Mouse (Mus musculus) cerebral cortex, adult 2 months (tissue): ENCODE measurements around the gene Tmem183a.

Experiments
- WGBS: fragments of 180-500 bp; shearing (Covaris S2); methylation state at CpG from one replicate; pipeline ENCODE4 v1.1.7; 2018; 5-methylcytosine and 5-hydroxymethylcytosine counted together

Tmem183a gene

DNA sequence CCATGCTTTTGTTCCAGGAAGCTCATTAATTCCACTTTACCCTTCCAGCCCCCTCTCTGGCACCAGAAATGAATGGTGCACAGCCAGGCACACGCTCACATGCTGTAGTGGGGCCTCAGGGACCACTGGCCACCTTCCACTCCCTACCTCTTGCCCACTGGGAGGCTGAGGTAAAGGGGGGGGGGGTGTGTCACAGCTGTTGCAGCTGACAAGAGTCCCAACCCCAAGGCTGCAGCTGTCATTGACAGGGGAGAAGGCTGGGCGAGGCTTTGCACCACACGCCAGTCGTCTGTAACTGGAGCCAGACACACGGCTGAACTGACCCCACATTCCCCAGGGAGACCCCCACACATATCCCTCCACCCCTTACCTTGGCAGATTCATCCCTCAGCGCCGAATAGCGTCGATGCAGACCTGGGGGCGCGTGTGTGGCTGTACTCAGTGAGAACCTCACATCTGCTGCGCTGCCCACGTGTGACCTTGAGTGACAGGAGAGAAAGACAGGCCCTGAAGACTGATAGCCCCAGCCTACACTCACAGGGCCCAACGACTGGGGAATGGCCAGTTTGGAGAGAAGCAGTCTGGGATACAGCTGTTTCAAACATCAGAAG, 41.0 kb downstream of the Tmem183a start:
- WGBS = 72% methylated on average over 14 of the region's 14 CpGs

DNA sequence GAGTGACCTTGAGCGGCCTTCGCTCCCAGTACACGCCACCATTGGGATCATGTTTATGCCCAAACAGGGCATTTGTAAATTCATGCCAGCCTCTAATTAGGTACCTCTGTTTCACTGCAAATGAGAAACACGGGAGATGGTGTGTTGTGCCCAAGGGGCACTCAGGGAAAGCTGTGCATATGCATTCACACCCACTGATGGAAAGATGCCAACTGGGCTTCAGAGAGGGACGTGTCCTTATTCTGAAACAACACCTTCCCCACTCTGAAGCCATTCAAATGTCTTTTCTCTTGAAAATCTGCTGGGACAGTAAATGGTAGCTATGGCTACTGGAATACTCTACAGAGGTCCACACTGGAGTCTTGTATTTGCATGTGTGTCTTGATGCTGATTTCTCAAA, 43.5 kb downstream of the Tmem183a start:
- 68% methylated on average over 5 of the region's 5 CpGs for WGBS

- 86% methylated on average over 9 of the region's 9 CpGs for WGBS
Observed at GRCm38 (mm10) chr1:134316361-134316760, 45.4 kb downstream of the Tmem183a start.

DNA sequence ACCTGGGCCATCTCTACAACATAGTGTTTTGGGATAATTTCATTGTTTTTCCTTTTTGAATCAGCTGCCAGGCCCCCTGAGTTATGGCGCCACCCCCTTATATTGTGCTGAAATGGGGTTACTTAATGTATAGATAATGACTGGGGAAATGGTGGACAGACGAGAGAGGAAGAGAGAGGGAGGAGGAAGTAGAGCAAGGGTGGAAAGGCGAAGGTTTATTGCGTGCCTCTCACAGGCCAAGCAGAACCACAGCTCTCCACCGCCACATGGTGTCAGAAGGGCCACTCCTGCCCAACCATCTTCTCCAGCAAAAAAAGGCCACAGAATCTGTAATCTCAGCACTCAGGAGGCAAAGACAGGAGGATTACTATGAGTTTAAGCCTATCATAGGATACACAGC, 46.6 kb downstream of the Tmem183a start:
- 81% methylated on average over 5 of the region's 5 CpGs for WGBS

- WGBS = 81% methylated on average over 7 of the region's 7 CpGs
Observed at GRCm38 (mm10) chr1:134311760-134312159, 50.0 kb downstream of the Tmem183a start.

- WGBS = 95% methylated on average over 3 of the region's 3 CpGs
Observed at GRCm38 (mm10) chr1:134310729-134311128, 51.0 kb downstream of the Tmem183a start.

DNA sequence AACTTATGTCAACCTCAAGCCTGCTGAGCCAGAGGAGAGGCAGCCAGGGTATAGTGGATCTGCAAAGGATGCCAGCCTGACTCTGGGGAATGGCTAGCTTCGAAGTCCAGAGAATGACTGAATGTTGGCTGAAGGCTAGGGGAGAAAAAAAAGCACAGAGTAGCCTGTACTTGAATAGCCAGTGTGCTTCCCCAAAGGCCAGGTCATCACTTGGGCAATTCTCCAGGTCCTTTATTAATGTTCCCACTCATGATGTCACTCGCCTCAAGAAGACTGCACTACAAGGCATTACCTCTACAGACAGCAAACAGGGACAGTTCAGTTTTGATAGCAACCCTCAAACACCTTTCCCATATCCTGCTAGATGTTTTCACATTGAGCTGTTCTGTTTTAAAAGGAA, 51.5 kb downstream of the Tmem183a start:
- WGBS = 72% methylated on average over 2 of the region's 2 CpGs

- 62% methylated on average over 10 of the region's 10 CpGs for WGBS
Observed at GRCm38 (mm10) chr1:134307409-134307808, 54.4 kb downstream of the Tmem183a start.

DNA sequence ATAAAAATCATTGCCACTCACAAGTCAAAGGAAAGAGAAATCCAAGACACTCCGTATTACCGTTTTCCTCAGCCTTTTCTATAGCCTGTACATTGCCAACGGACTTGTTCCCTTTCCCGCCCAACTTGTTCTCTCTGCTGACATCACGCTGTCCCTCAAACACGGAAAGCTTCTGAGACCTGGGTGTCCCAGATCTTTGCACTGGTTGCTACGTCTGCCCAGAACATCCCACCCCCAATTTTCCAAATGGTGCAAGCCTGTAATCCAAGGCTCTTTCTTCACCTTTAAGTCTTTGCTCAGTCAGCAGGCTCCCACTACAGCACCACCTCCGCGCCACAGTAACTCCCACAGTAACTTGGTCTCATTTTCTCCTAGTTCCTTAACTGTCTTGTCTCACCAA, 56.8 kb downstream of the Tmem183a start:
- 73% methylated on average over 9 of the region's 9 CpGs for WGBS

DNA sequence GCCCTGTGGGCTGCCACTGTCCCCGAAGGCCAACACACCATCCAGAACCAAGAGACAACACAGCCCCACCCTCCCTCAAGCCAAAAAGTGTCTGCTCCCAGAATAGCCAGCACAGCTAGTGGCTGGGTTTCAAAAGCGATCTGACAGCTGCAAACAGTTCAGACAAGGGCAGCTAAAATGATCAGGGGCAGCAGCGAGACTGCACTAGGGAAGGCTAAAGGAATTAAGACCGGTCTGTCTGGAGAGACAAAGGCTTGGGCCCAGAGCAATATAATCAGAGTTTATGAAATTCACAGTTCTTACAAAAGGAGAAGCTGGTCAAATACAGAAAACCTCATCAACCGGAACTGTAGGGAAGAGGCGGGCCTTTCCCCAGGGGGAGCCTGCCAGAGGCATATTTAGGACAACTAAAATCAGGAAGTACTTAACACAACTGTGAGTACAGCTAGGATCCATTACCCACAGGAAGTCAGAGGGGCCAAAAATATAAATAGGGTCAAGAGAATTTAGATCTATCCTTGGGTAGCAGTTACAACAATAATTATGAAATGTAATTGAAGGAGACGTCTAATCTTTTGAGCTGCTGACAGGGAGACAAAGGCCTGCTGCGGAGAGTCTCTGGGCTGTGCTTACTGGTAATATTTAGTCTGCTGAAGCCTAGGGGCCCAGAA, 59.1 kb downstream of the Tmem183a start:
- WGBS = 46% methylated on average over 8 of the region's 8 CpGs

DNA sequence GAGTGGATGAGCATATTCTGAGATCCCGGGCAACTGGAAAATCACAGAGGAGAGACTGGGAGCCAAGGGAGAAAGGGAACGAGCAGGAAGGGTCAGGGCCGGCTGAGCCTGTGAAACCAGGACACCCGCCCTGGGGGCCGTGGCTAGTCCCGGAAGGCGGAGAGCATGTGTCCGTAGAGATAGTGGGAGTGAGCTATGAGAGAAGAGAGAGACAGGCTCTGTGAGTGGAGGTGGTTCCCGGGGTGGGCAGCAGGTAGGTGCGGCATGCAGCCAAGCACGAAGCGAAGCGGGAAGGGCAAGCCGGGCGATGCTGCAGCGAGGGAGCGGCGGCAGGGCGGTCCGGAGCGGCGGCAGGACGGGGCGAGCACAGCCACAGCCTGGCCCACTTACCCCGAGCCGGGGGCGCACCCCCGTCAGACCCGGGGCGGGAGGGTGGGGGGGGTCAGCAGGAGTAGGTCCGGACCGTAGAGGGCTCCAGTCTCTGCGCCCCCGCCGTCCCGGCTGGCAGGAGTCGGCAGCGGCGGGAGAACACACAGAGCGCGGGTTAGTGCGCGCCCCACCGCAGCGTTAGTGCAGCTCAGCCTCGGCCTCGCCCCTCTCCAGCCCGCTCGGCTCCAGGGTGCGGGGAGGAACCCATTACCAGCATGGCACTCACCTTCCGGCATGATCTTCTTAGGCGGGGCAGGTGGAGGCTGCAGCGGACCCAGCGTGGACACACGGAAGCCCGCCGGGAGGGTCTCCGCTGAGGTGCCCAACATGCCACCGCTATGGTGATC, 63.0 kb downstream of the Tmem183a start:
- WGBS = 41% methylated on average over 57 of the region's 59 CpGs

DNA sequence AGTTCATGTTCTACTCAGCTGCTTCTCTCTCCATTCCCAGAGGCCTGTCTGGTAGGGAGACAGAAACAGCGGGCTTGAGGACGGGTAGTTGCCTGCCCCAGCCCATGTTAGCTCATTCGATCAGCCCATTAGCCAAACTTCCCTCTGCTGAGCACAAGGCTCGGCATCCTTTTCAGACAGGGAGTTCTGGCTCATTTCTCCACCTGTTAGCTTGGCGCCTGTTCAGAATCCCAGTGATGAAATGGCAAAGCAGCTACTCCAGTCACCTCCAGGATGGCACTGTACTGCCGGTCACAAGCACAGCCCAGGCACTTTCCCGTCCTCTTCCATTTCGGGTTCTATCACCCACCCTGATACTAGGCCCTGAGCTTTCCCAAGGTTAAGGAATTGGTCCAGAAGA, 64.5 kb downstream of the Tmem183a start:
- WGBS = 79% methylated on average over 8 of the region's 8 CpGs
